Mouse (Mus musculus): Measurements from ENCODE around the gene Slc28a2.
A peak's percentile ranks its signal among the peaks of the same experiment; 100 is the strongest.

- TF ChIP-seq POLR2A (IDR thresholded peaks at IDR 0.05; ENCODE audit: low read depth, low read length) (peak; percentile 66; the same call in 1 of the 2 replicates), CTCF (IDR thresholded peaks at IDR 0.05; ENCODE audit: extremely low read depth, insufficient read depth, insufficient read length, insufficient replicate concordance) (no peak)
Measured at GRCm38 (mm10) chr2:122377215-122377674, 49.0 kb upstream of the Slc28a2 start.

Data from spleen, adult 2 months (tissue).